Mouse (Mus musculus) CH12.LX (cell line): ENCODE measurements around the gene Ccdc115. TPM values are rescaled to one million over a fixed set of nuclear protein-coding genes. Genes with fewer than 3 reads are reported as not detected.

Experiments
- DNase-seq: peaks from one replicate; pipeline ENCODE4 v3.0.0-alpha.2; 2013; ENCODE audit errors: extremely low read depth
- H3K27ac ChIP-seq: 2 replicates; pipeline ENCODE4 v1.5.1; 2012; ENCODE audit warnings: low read depth, mild to moderate bottlenecking, control low read depth, moderate library complexity; ENCODE audit not compliant: insufficient read depth
- H3K27me3 ChIP-seq: replicated peaks from 2 replicates; pipeline ENCODE3; 2012; ENCODE audit warnings: inconsistent platforms
- H3K36me3 ChIP-seq, 2 experiments: replicated peaks in 1 of 2; 2 replicates each; pipeline versions ENCODE3 to v1.6.1; 2012; ENCODE audit warnings: inconsistent platforms in 1 of 2, low read length in 1 of 2, mild to moderate bottlenecking in 1 of 2, mixed read lengths in 1 of 2, moderate library complexity in 1 of 2; ENCODE audit not compliant: control insufficient read depth in 1 of 2, insufficient read depth in 1 of 2
- H3K4me1 ChIP-seq, 2 experiments: 2 replicates each; pipeline ENCODE4 v1.6.1; 2012; ENCODE audit warnings: inconsistent platforms in 1 of 2, moderate library complexity in 1 of 2; ENCODE audit not compliant: insufficient read depth in 2 of 2, control insufficient read depth in 1 of 2
- H3K4me2 ChIP-seq: 2 replicates; pipeline ENCODE4 v1.6.1; 2012; ENCODE audit warnings: low read depth, mild to moderate bottlenecking, control low read depth; ENCODE audit not compliant: poor library complexity, insufficient read depth, severe bottlenecking
- H3K4me3 ChIP-seq, 3 experiments: fragments of 150-350 bp in 1 of 3; sonication (generic) in 1 of 3; replicated peaks in 1 of 3; 2 replicates each; pipeline versions ENCODE3 to v1.5.1; 2011 to 2012; ENCODE audit warnings: low read depth in 2 of 3, low read length in 2 of 3, mild to moderate bottlenecking in 2 of 3, moderate library complexity in 2 of 3, control low read depth in 1 of 3, improper control_type of control experiment in 1 of 3, inconsistent platforms in 1 of 3, mixed read lengths in 1 of 3; ENCODE audit not compliant: poor library complexity in 1 of 3
- H3K79me2 ChIP-seq: replicated peaks from 2 replicates; pipeline ENCODE4 v1.6.1; 2012; ENCODE audit warnings: mild to moderate bottlenecking, moderate library complexity; ENCODE audit not compliant: control insufficient read depth, poor library complexity, insufficient read depth, severe bottlenecking; ENCODE audit errors: extremely low read depth
- H3K9ac ChIP-seq: 2 replicates; pipeline ENCODE4 v1.6.1; 2012; ENCODE audit warnings: low read depth, mild to moderate bottlenecking, control low read depth, moderate library complexity; ENCODE audit not compliant: insufficient read depth
- H3K9me3 ChIP-seq: replicated peaks from 2 replicates; pipeline ENCODE3; 2012; ENCODE audit warnings: low read length, inconsistent platforms, mixed read lengths
- BHLHE40 ChIP-seq: IDR thresholded peaks from 2 replicates; pipeline ENCODE4 v1.6.1; 2011; ENCODE audit warnings: mild to moderate bottlenecking, low read depth, low read length, improper control_type of control experiment
- ELF1 ChIP-seq: IDR thresholded peaks from 2 replicates; pipeline ENCODE4 v1.6.1; 2014; ENCODE audit warnings: low read depth, mild to moderate bottlenecking, inconsistent platforms, low read length, improper control_type of control experiment
- ETS1 ChIP-seq: conservative IDR thresholded peaks from 2 replicates; pipeline ENCODE4 v1.6.1; 2012; ENCODE audit warnings: low read depth, mild to moderate bottlenecking, inconsistent platforms, low read length, improper control_type of control experiment, moderate library complexity
- GABPA ChIP-seq: IDR thresholded peaks from 2 replicates; pipeline ENCODE4 v1.6.1; 2012; ENCODE audit warnings: low read depth, low read length, improper control_type of control experiment, inconsistent platforms; ENCODE audit not compliant: insufficient replicate concordance
- HCFC1 ChIP-seq: IDR thresholded peaks from 2 replicates; pipeline ENCODE4 v1.6.1; 2012; ENCODE audit warnings: low read depth, mild to moderate bottlenecking, inconsistent platforms, low read length, improper control_type of control experiment
- IRF4 ChIP-seq: IDR thresholded peaks from 2 replicates; pipeline ENCODE4 v1.6.1; 2014; ENCODE audit warnings: low read depth, mild to moderate bottlenecking, inconsistent platforms, low read length, improper control_type of control experiment
- JUN ChIP-seq: IDR thresholded peaks from 2 replicates; pipeline ENCODE4 v1.6.1; 2011; ENCODE audit warnings: low read depth, mild to moderate bottlenecking, low read length, improper control_type of control experiment, moderate library complexity; ENCODE audit not compliant: insufficient read depth
- KAT2A ChIP-seq: IDR thresholded peaks from 2 replicates; pipeline ENCODE4 v1.6.1; 2012; ENCODE audit warnings: low read length, improper control_type of control experiment, inconsistent platforms; ENCODE audit not compliant: insufficient replicate concordance
- MAFK ChIP-seq: IDR thresholded peaks from 2 replicates; pipeline ENCODE4 v1.6.1; 2011; ENCODE audit warnings: low read length, improper control_type of control experiment; ENCODE audit not compliant: insufficient replicate concordance
- MAZ ChIP-seq: IDR thresholded peaks from 2 replicates; pipeline ENCODE4 v1.6.1; 2012; ENCODE audit warnings: low read depth, mild to moderate bottlenecking, inconsistent platforms, low read length, improper control_type of control experiment, moderate library complexity
- MEF2A ChIP-seq: IDR thresholded peaks from 2 replicates; pipeline ENCODE4 v1.6.1; 2014; ENCODE audit warnings: low read depth, mild to moderate bottlenecking, inconsistent platforms, low read length, improper control_type of control experiment, borderline replicate concordance
- MXI1 ChIP-seq: IDR thresholded peaks from 2 replicates; pipeline ENCODE4 v1.6.1; 2011; ENCODE audit warnings: mild to moderate bottlenecking, low read depth, low read length, improper control_type of control experiment
- NRF1 ChIP-seq: IDR thresholded peaks from 2 replicates; pipeline ENCODE4 v1.6.1; 2014; ENCODE audit warnings: low read depth, mild to moderate bottlenecking, inconsistent platforms, low read length, improper control_type of control experiment, moderate library complexity
- POLR2A ChIP-seq: IDR thresholded peaks from 2 replicates; pipeline ENCODE4 v1.6.1; 2011; ENCODE audit warnings: low read depth, mild to moderate bottlenecking, improper control_type of control experiment, low read length
- SIN3A ChIP-seq: IDR thresholded peaks from 2 replicates; pipeline ENCODE4 v1.6.1; 2012; ENCODE audit warnings: low read length, improper control_type of control experiment, inconsistent platforms
- TBP ChIP-seq: conservative IDR thresholded peaks from 2 replicates; pipeline ENCODE4 v1.6.1; 2011; ENCODE audit warnings: low read depth, low read length, improper control_type of control experiment
- TCF12 ChIP-seq: IDR thresholded peaks from 2 replicates; pipeline ENCODE4 v1.6.1; 2014; ENCODE audit warnings: low read depth, mild to moderate bottlenecking, inconsistent platforms, low read length, improper control_type of control experiment
- UBTF ChIP-seq: IDR thresholded peaks from 2 replicates; pipeline ENCODE4 v1.6.1; 2012; ENCODE audit warnings: low read depth, mild to moderate bottlenecking, inconsistent platforms, low read length, improper control_type of control experiment, moderate library complexity
- USF2 ChIP-seq: conservative IDR thresholded peaks from 2 replicates; pipeline ENCODE4 v1.6.1; 2011; ENCODE audit warnings: low read depth, low read length, improper control_type of control experiment
- ZMIZ1 ChIP-seq: IDR thresholded peaks from 2 replicates; pipeline ENCODE4 v1.6.1; 2012; ENCODE audit warnings: low read depth, mild to moderate bottlenecking, inconsistent platforms, low read length, improper control_type of control experiment
- ZNF384 ChIP-seq: IDR thresholded peaks from 2 replicates; pipeline ENCODE4 v1.6.1; 2012; ENCODE audit warnings: low read depth, low read length, improper control_type of control experiment, inconsistent platforms
- dilution Hi-C: fragments of 300-500 bp; cut with MboI; formaldehyde crosslinking; loops from 2 replicates; pipeline ENCODE4 v1.14.3; 2020; ENCODE audit warnings: low sequenced_read_pairs; ENCODE audit not compliant: extremely low pct_unique_long_range_greater_than_20kb, extremely low pct_ligation_motif_present
- in situ Hi-C: fragments of 300-500 bp; cut with MboI; formaldehyde crosslinking; loops from 3 replicates; pipeline ENCODE4 v1.14.3; 2019; ENCODE audit warnings: low sequenced_read_pairs, low pct_ligation_motif_present, low pct_unique_long_range_greater_than_20kb, mixed read lengths
- polyA plus RNA-seq: library from polyadenylated mRNA; unstranded; fragments of >175 nt; gene quantifications from 2 replicates; pipeline ENCODE4 v1.2.1, GENCODE M21; 2012; ENCODE audit warnings: low read depth; ENCODE audit not compliant: insufficient read length
- total RNA-seq, 2 experiments: library from RNA; depleted of rRNA; stranded (reverse); fragments of 300-350 nt in 1 of 2; fragments of >200 nt in 1 of 2; gene quantifications; 2 replicates each; pipeline ENCODE4 v1.2.3; 2012 to 2014

The Ccdc115 gene
- total and polyA plus RNA-seq, 3 experiments = 66.5 to 98.8 (median 96.3) TPM

- Histone ChIP-seq H3K9me3 (peaks cover 23% of the 10 kb centered on the region), H3K4me3 (peak overlapping the region; percentile 60 to 72 (median 61)), H3K27ac (peak overlapping the region; percentile 47; the same call in 1 of the 2 replicates), H3K4me1 (peaks cover 0 to 29% of the 10 kb centered on the region in 2 experiments; a peak in 3 of 4 replicates), H3K79me2 (peaks cover 6% of the 10 kb centered on the region), H3K36me3 (peaks cover 6 to 10% of the 10 kb centered on the region in 2 experiments), H3K9ac (peak overlapping the region; percentile 88), H3K27me3 (no peaks in the 10 kb centered on the region), H3K4me2 (peak overlapping the region; percentile 83)
- TF ChIP-seq ELF1 = peak; percentile 98
- TF ChIP-seq MAFK = peak; percentile 97
- peak; percentile 70 for TF ChIP-seq IRF4
- TF ChIP-seq MEF2A = peak; percentile 63; the same call in 1 of the 2 replicates
- TF ChIP-seq HCFC1 = no peak; the same call in 1 of the 2 replicates
- TF ChIP-seq GABPA = no peak
- no peak for TF ChIP-seq MAZ
- TF ChIP-seq JUN = peak; percentile 65
- TF ChIP-seq ETS1 = peak; percentile 80
- no peak for TF ChIP-seq SIN3A
- TF ChIP-seq MXI1 = 0 out of 2 replicates have a peak, but pooled peaks have one; percentile 25
- peak; percentile 83 for TF ChIP-seq POLR2A
- TF ChIP-seq BHLHE40 = peak; percentile 96
- TF ChIP-seq NRF1 = peak; percentile 69
- peak; percentile 100 for TF ChIP-seq TBP
- TF ChIP-seq UBTF = no peak
- no peak for TF ChIP-seq ZMIZ1
- peak; percentile 85; the same call in 1 of the 2 replicates for TF ChIP-seq KAT2A
- peak; percentile 60 for TF ChIP-seq ZNF384
- no peak for TF ChIP-seq USF2
- TF ChIP-seq TCF12 = 0 out of 2 replicates have a peak, but pooled peaks have one; percentile 49
- in situ Hi-C loops (no loop called here), dilution Hi-C loops (no loop called here)
- peak; percentile 91 for DNase-seq
Observed at GRCm38 (mm10) chr1:34434660-34435160, 4.8 kb downstream of the Ccdc115 start.
